Mouse (Mus musculus): ENCODE measurements around the gene Mettl25. TPM values are rescaled to one million over a fixed set of nuclear protein-coding genes. Genes with fewer than 3 reads are reported as not detected.

The Mettl25 gene
- polyA plus RNA-seq, 1 experiment from 2014 or later = 11.4 TPM

DNA sequence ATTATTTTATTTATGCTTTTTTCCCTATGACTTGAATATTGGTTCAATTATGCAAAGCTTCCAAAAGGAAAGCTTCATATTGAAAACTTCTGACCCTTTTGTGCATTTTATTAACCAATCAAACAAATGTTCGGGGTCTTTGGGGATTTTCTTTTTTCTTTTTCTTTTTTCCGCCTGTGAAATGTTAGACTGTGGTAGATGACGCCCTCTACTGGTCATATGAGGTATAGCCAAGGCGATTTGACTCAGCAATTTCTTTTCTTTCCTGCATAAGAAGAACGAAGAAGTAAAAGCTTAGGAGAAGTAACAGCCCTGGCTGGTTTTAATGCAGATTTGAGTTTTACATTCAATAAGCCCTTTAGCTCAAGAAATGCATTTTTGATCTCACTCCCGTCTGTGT, 126.3 kb downstream of the Mettl25 start:
- no peak overlapping the region for H3K27ac ChIP-seq
- H3K4me3 ChIP-seq = no peak overlapping the region
- H3K36me3 ChIP-seq = no peaks in the 10 kb centered on the region
- no peaks in the 10 kb centered on the region for H3K9me3 ChIP-seq
- no peak for DNase-seq (ENCODE audit: low spot score)
- H3K27me3 ChIP-seq (ENCODE audit: insufficient read depth, poor library complexity, severe bottlenecking) = no peaks in the 10 kb centered on the region
- no peaks in the 10 kb centered on the region for H3K4me1 ChIP-seq
- 17% methylated on average over 6 of the region's 6 CpGs for WGBS

DNA sequence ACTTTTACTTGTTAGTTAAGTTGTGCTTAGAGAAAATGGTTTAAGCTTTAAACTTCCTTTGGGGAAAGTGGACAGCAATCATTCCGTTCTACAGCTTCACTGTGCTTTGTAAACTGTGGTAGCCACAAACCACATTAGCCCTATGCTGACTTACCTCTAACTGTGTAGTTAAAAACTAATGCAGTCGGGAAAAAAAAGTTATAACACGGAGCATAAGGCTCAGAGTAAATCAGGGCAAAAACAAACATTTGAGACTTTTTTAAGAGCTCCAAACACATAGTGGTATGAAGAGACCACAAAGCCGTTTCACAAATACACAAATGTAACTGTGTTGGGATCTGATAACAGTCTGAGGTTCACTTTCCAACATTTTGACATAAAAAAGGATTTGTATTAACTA, 126.8 kb downstream of the Mettl25 start:
- Histone ChIP-seq H3K4me3 (no peak overlapping the region), H3K27ac (no peak overlapping the region), H3K4me1 (no peaks in the 10 kb centered on the region), H3K36me3 (no peaks in the 10 kb centered on the region), H3K27me3 (ENCODE audit: insufficient read depth, poor library complexity, severe bottlenecking) (no peaks in the 10 kb centered on the region), H3K9me3 (no peaks in the 10 kb centered on the region)
- 68% methylated on average over 4 of the region's 4 CpGs for WGBS
- no peak for DNase-seq (ENCODE audit: low spot score)

DNA sequence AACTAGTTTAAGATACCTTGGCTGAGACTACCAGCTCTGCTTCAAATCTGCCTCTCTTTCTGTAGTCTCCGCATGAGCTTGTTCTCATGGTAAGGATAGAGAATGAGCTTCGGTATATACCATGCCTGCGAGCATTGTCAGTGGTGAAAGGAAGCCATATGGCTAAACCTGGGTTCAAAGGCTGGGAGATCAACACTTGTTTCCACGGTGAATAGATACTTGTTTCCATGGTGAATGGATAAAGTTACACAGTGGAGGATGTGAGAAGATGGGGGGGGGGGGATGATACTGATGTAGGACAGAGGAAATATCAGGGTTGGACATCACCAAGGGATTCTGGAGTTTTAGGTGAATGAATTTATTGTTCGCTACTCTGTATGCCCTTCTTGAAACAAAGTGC, 128.0 kb downstream of the Mettl25 start:
- Histone ChIP-seq H3K4me3 (no peak overlapping the region), H3K36me3 (no peaks in the 10 kb centered on the region), H3K9me3 (no peaks in the 10 kb centered on the region), H3K27me3 (ENCODE audit: insufficient read depth, poor library complexity, severe bottlenecking) (no peaks in the 10 kb centered on the region), H3K4me1 (no peaks in the 10 kb centered on the region), H3K27ac (no peak overlapping the region)
- no peak for DNase-seq (ENCODE audit: low spot score)
- WGBS = 72% methylated on average over 5 of the region's 5 CpGs

Other genes with a start within 250 kb of the Mettl25 start
- 42.8 and 45.0 TPM in 2 replicates for gene Ccdc59, start 313 bp downstream of the Mettl25 start, polyA plus RNA-seq (2016; fragmentation: Nextera tagmentation; extraction: Ambion mirVana)

Data from heart, embryonic 10.5 days (tissue).